Mouse (Mus musculus) heart, adult 2 months (tissue): ENCODE measurements at regions not wholly inside any gene's neighbourhood (a gene's known extent, or its start where the extent isn't known, plus 50 kb on each side); places are given as distances from the start of the nearest gene placed in this dataset.
"Not testable (repeated sequence)": the region's sequence is repeated elsewhere in the genome, so short reads cannot be mapped to it uniquely, and the experiment has no call there.

ENCODE experiments used
- DNase-seq, 2 experiments: peaks; one replicate each; pipeline ENCODE4 v3.0.0; 2021
- H3K27ac ChIP-seq: fragments of 200-600 bp; 2 replicates; pipeline ENCODE4 v1.8.1; 2022
- H3K27me3 ChIP-seq: fragments of 200-500 bp; 2 replicates; pipeline ENCODE4 v1.6.1; 2012; ENCODE audit warnings: mild to moderate bottlenecking, low read length, inconsistent platforms, mixed read lengths; ENCODE audit not compliant: control insufficient read depth, insufficient read depth
- H3K36me3 ChIP-seq: fragments of 200-500 bp; 2 replicates; pipeline ENCODE4 v1.6.1; 2012; ENCODE audit warnings: low read length, inconsistent platforms; ENCODE audit not compliant: control insufficient read depth, insufficient read depth
- H3K4me1 ChIP-seq: fragments of 200-500 bp; 2 replicates; pipeline ENCODE4 v1.6.1; 2011; ENCODE audit warnings: low read length; ENCODE audit not compliant: control insufficient read depth, insufficient read depth
- H3K4me3 ChIP-seq: fragments of 200-600 bp; 2 replicates; pipeline ENCODE4 v1.8.1; 2022
- H3K79me2 ChIP-seq: fragments of 200-500 bp; replicated peaks from 2 replicates; pipeline ENCODE4 v1.6.1; 2012; ENCODE audit warnings: mild to moderate bottlenecking, inconsistent platforms, low read length, moderate library complexity, mixed read lengths; ENCODE audit not compliant: control insufficient read depth, insufficient read depth
- H3K9ac ChIP-seq: fragments of 200-500 bp; 2 replicates; pipeline ENCODE4 v1.6.1; 2012; ENCODE audit warnings: low read depth, mild to moderate bottlenecking, control low read depth, inconsistent platforms, low read length, mixed read lengths
- WGBS: fragments of 180-500 bp; shearing (Covaris S2); methylation state at CpG from one replicate; pipeline ENCODE4 v1.1.7; 2018; 5-methylcytosine and 5-hydroxymethylcytosine counted together
- intact Hi-C: fragments of 180-260 bp; cut with DNase I; formaldehyde crosslinking; loops from one replicate; pipeline ENCODE4 v1.15.1; 2025

- DNase-seq, result peak; percentile 48 to 62
- WGBS, result 8% methylated on average over 38 of the region's 40 CpGs
- H3K9ac ChIP-seq, H3K27ac ChIP-seq, intact Hi-C loops, H3K36me3 ChIP-seq, H3K27me3 ChIP-seq, H3K4me1 ChIP-seq, H3K79me2 ChIP-seq, H3K4me3 ChIP-seq: not testable (repeated sequence)
These were observed 1034.5 kb downstream of the Gm10330 start for GRCm38 (mm10) chr12:22745556-22745955.

- H3K79me2 ChIP-seq, H3K4me1 ChIP-seq, H3K27ac ChIP-seq, H3K36me3 ChIP-seq, intact Hi-C loops, H3K27me3 ChIP-seq, H3K4me3 ChIP-seq, H3K9ac ChIP-seq: not testable (repeated sequence)
- peak in 1 of 2 experiments; percentile 27 for DNase-seq
- 11% methylated on average over 40 of the region's 43 CpGs for WGBS
These were observed 1035.0 kb downstream of the Gm10330 start for GRCm38 (mm10) chr12:22745067-22745466.
